Mouse (Mus musculus) layer of hippocampus, adult 9-10 months (tissue): Measurements from ENCODE around the gene Isca2.

ENCODE experiments used
- DNase-seq: peaks from one replicate; pipeline ENCODE4 v3.0.0; 2022; ENCODE audit warnings: low spot score

The Isca2 gene

GRCm38 (mm10) chr12:84773476-84773875 lies 425 bp downstream of the Isca2 start:
- no peak for DNase-seq

- no peak for DNase-seq
These were observed 1.3 kb downstream of the Isca2 start for GRCm38 (mm10) chr12:84774376-84774775.

- DNase-seq: no peak
These were observed 3.2 kb downstream of the Isca2 start for GRCm38 (mm10) chr12:84776229-84776628.

- peak; percentile 59 for DNase-seq
These were observed 11.7 kb downstream of the Isca2 start for GRCm38 (mm10) chr12:84784604-84785381.

- DNase-seq: no peak
These were observed 13.0 kb downstream of the Isca2 start for GRCm38 (mm10) chr12:84786091-84786490.

- DNase-seq: no peak
These were observed 17.8 kb downstream of the Isca2 start for GRCm38 (mm10) chr12:84790853-84791252.

GRCm38 (mm10) chr12:84792629-84793028 lies 19.6 kb downstream of the Isca2 start:
- DNase-seq: no peak

GRCm38 (mm10) chr12:84794647-84795046 lies 21.6 kb downstream of the Isca2 start:
- DNase-seq: no peak

- DNase-seq: no peak
These were observed 26.0 kb downstream of the Isca2 start for GRCm38 (mm10) chr12:84799086-84799485.

GRCm38 (mm10) chr12:84800419-84800818 lies 27.4 kb downstream of the Isca2 start:
- no peak for DNase-seq

GRCm38 (mm10) chr12:84801532-84802110 lies 28.6 kb downstream of the Isca2 start:
- DNase-seq: no peak

- DNase-seq: no peak
These were observed 29.6 kb downstream of the Isca2 start for GRCm38 (mm10) chr12:84802625-84803024.

GRCm38 (mm10) chr12:84805228-84805842 lies 32.3 kb downstream of the Isca2 start:
- DNase-seq: no peak

GRCm38 (mm10) chr12:84806010-84806409 lies 33.0 kb downstream of the Isca2 start:
- no peak for DNase-seq

GRCm38 (mm10) chr12:84806726-84807125 lies 33.7 kb downstream of the Isca2 start:
- DNase-seq: no peak

- no peak for DNase-seq
These were observed 34.3 kb downstream of the Isca2 start for GRCm38 (mm10) chr12:84807351-84807750.

GRCm38 (mm10) chr12:84809033-84809432 lies 36.0 kb downstream of the Isca2 start:
- no peak for DNase-seq

GRCm38 (mm10) chr12:84810810-84811209 lies 37.8 kb downstream of the Isca2 start:
- DNase-seq: no peak

- DNase-seq: no peak
These were observed 38.5 kb downstream of the Isca2 start for GRCm38 (mm10) chr12:84811510-84811909.

GRCm38 (mm10) chr12:84812004-84812403 lies 39.0 kb downstream of the Isca2 start:
- no peak for DNase-seq

GRCm38 (mm10) chr12:84813773-84814172 lies 40.7 kb downstream of the Isca2 start:
- DNase-seq: no peak

GRCm38 (mm10) chr12:84814663-84815325 lies 41.7 kb downstream of the Isca2 start:
- no peak for DNase-seq

- DNase-seq: no peak
These were observed 45.4 kb downstream of the Isca2 start for GRCm38 (mm10) chr12:84818496-84818895.
